Mouse (Mus musculus) naive thymus-derived CD4-positive, alpha-beta T cell, adult 2 months (primary cell): ENCODE measurements around the gene Ajuba.
"Not testable (repeated sequence)": the region's sequence is repeated elsewhere in the genome, so short reads cannot be mapped to it uniquely, and the experiment has no call there.

Experiments
- DNase-seq: peaks from one replicate; pipeline ENCODE4 v3.0.0-alpha.2; 2011; ENCODE audit warnings: low read depth

Gene Ajuba

GRCm38 (mm10) chr14:54577089-54577982 lies at the start of gene Ajuba:
TSS of gene Ajuba (minus strand) at chr14:54577558.
- peak; percentile 44 for DNase-seq

- DNase-seq: no peak
Observed at GRCm38 (mm10) chr14:54624976-54625375, 47.6 kb upstream of the Ajuba start.

GRCm38 (mm10) chr14:54623334-54623733 lies 46.0 kb upstream of the Ajuba start:
- no peak for DNase-seq

- no peak for DNase-seq
Observed at GRCm38 (mm10) chr14:54621133-54621532, 43.8 kb upstream of the Ajuba start, which contains the start of gene Psmb11. TSS of gene Psmb11 (plus strand) at chr14:54621433.

DNA sequence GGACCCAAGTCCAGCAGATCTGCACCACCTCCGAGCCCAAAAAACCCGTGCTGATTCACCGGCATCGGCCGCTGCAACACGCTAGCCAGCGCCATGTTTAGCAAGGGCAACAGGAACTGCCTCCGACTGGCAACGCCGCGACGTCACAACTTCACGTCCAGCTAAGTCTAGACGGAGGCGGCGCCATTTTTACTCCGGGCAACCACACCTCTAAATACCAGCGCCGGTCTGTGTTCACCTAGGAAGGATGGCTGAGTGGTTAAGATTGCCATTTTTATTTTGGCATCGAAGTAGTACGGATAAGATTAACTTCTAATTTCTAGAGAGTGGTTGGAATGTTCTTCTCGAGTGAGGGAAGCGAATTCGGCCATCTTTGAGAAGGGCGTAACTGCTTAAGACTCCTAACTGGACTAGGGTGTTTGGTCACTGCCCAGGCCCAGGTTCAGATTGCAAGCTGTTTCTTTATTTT lies 40.6 kb upstream of the Ajuba start, which contains the start of gene Psmb5:
Gene Psmb5, minus strand, starts transcription at position 126 of the 469 bp plus-strand sequence.
- peak; percentile 93 for DNase-seq

- peak; percentile 68 for DNase-seq
Observed at GRCm38 (mm10) chr14:54617152-54617896, 40.0 kb upstream of the Ajuba start.

GRCm38 (mm10) chr14:54616226-54616825 lies 39.0 kb upstream of the Ajuba start:
- no peak for DNase-seq

GRCm38 (mm10) chr14:54614130-54614529 lies 36.8 kb upstream of the Ajuba start:
- not testable (repeated sequence) for DNase-seq

GRCm38 (mm10) chr14:54610648-54611047 lies 33.3 kb upstream of the Ajuba start:
- DNase-seq: no peak

- DNase-seq: peak; percentile 65
Observed at GRCm38 (mm10) chr14:54609962-54610361, 32.6 kb upstream of the Ajuba start.

- DNase-seq: no peak
Observed at GRCm38 (mm10) chr14:54609245-54609644, 31.9 kb upstream of the Ajuba start.

DNA sequence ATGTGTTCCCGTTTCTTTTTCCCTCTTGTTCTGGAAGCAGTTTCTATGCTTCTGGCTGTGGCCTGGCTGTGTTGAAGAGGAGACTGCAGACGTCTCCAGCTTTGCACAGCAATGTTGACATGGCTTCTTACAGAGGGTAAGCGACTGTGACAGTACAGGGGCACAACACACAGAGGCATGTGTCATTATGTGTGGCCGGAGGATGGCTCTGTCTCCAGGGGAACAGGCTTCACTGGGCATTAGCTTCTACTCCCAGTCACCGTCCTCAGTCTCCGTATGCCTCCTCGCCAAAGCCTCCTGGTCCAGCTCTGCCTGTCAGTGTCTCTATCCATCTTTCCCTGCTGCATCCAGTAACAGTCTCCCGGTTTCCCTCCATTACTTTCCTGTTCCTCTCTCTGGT lies 29.9 kb upstream of the Ajuba start:
- no peak for DNase-seq

GRCm38 (mm10) chr14:54605752-54606321 lies 28.5 kb upstream of the Ajuba start, which contains the start of gene 4931414P19Rik:
TSS of gene 4931414P19Rik (minus strand) at chr14:54605993.
- DNase-seq: peak; percentile 77

DNA sequence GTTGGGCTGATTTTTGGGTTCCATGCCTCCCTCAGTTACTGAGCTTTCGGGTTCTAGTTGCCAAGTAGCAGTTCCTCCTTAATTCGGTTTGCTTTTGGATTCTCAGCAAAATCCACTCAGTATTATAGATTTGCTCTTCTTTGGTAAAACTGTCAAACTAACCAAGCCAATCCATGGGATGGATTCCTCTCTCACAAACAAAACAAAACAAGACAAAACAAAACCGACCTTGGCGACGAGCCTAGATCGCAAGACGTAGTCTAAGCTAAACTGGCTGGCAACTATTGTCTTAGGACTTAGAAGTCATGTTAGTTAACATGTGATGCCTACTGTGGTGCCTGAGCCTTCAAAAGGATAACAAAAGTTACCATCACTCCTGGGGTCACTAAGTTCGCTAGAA lies 26.3 kb upstream of the Ajuba start:
- no peak for DNase-seq

- peak; percentile 97 for DNase-seq
Observed at GRCm38 (mm10) chr14:54603038-54603654, 25.8 kb upstream of the Ajuba start.

DNA sequence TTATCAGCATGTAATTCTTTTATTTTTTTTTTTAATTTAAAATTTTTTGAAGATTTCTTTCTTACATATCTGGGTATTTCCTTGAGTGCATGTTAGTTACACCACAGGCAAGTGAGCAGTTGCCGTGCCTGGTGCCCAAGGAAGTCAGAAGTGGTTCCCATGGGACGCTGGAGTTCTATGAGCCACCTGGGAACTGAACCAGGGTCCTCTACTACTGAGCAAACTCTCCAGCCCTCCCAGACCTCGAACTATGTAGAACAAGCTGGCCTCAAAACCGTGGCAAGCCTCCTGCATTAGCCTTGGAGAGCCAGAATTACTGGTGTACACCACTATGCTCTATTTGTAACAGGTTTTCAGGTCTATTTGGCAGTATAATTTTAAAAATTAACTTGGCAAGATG lies 25.3 kb upstream of the Ajuba start:
- no peak for DNase-seq

DNA sequence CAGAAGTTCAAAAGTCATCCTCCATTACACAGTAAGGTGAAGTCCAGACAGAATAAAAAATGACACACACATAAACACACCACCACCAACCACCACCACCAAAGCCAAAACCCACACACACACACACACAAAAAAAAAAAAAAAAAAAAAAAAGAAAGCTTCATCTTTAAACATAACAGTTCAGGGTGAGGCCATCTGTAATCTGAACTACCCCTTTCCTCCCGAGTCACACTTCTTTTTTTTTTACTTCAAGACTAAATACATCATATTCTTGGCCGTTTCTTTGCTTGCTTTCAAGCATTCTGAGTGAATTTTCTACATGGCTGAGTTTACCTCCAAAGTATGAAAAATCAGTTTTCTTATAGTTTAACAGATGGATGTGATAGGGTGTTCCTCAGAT lies 24.2 kb upstream of the Ajuba start:
- DNase-seq: no peak

DNA sequence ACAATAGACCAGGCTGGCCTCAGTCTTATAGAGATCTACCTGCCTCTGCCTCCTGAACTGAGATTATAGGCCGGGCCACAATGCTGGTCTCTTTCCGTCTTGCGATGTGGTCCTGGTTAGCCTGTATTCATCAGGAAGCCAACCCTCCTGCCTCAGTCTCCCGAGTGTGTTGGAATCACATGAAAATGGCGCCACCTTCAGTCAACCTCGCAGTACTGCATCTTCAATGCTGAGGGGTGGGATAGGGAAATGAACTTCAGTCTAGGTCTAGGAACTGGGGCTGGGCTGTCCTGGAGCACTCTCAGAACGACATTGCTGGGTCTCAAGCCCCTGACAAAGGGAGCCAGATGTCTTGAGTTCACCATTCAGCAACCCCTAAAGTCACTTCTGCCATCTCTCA lies 19.7 kb upstream of the Ajuba start:
- DNase-seq: peak; percentile 71

- no peak for DNase-seq
Observed at GRCm38 (mm10) chr14:54594631-54595414, 17.5 kb upstream of the Ajuba start.

- no peak for DNase-seq
Observed at GRCm38 (mm10) chr14:54594055-54594454, 16.7 kb upstream of the Ajuba start.
